Mouse (Mus musculus): ENCODE measurements around the gene Kdelr1. TPM values are rescaled to one million over a fixed set of nuclear protein-coding genes. Genes with fewer than 3 reads are reported as not detected.
"Not testable (repeated sequence)": the region's sequence is repeated elsewhere in the genome, so short reads cannot be mapped to it uniquely, and the experiment has no call there.

Kdelr1 gene
- total RNA-seq, 2 experiments from 2014 or later, result 103 to 109 TPM

GRCm38 (mm10) chr7:45869107-45869670, 3.4 kb upstream of the Kdelr1 start:
- DNase-seq, result peak in 1 of 2 experiments; percentile 35
- intact Hi-C loops (cut with DNase I), result no loop called here

- peak in 1 of 2 experiments; percentile 32 for DNase-seq
- intact Hi-C loops (cut with DNase I), result loop anchor here (5.0 kb wide), 1 partner anchor 138 kb away; no protein-coding TSS in a partner anchor
These were observed 2.8 kb upstream of the Kdelr1 start for GRCm38 (mm10) chr7:45869787-45870186.

- no peak for DNase-seq
- intact Hi-C loops (cut with DNase I), result loop anchor here (5.0 kb wide), 1 partner anchor 137 kb away; no protein-coding TSS in a partner anchor
These were observed 2.1 kb upstream of the Kdelr1 start for GRCm38 (mm10) chr7:45870282-45871058.

- peak; percentile 65 to 71 for DNase-seq
- intact Hi-C loops (cut with DNase I), result loop anchor here (2.0 to 5.0 kb wide), 4 partner anchors 23 to 134 kb away; partner anchors contain the start of genes Ccdc114, Syngr4 and Tmem143
These were observed 732 bp downstream of the Kdelr1 start for GRCm38 (mm10) chr7:45873061-45873947.

- no peak for DNase-seq
- intact Hi-C loops (cut with DNase I), result no loop called here
These were observed 4.3 kb downstream of the Kdelr1 start for GRCm38 (mm10) chr7:45876895-45877294.

GRCm38 (mm10) chr7:45878278-45878677, 5.7 kb downstream of the Kdelr1 start, which contains the start of gene Grin2d:
Gene Grin2d (minus strand): TSS chr7:45878378.
- intact Hi-C loops (cut with DNase I); DNase-seq: not testable (repeated sequence)

- intact Hi-C loops (cut with DNase I), result no loop called here
- no peak for DNase-seq
These were observed 8.0 kb downstream of the Kdelr1 start for GRCm38 (mm10) chr7:45880531-45880930.

- no peak for DNase-seq
- intact Hi-C loops (cut with DNase I), result no loop called here
These were observed 8.4 kb downstream of the Kdelr1 start for GRCm38 (mm10) chr7:45881011-45881410.

GRCm38 (mm10) chr7:45887246-45887645, 14.7 kb downstream of the Kdelr1 start:
- intact Hi-C loops (cut with DNase I), result no loop called here

GRCm38 (mm10) chr7:45892651-45893050, 20.1 kb downstream of the Kdelr1 start:
- intact Hi-C loops (cut with DNase I), result no loop called here
- DNase-seq, result no peak

More at GRCm38 (mm10) chr7:45887246-45887645, 14.7 kb downstream of the Kdelr1 start:
- no peak for DNase-seq

- DNase-seq, result no peak
- intact Hi-C loops (cut with DNase I), result loop anchor here (2.0 kb wide), 2 partner anchors 23 to 25 kb away; partner anchors contain the start of genes Emp3 and Kdelr1
These were observed 23.5 kb downstream of the Kdelr1 start for GRCm38 (mm10) chr7:45895931-45896516.

GRCm38 (mm10) chr7:45896517-45897257, 24.1 kb downstream of the Kdelr1 start, which contains the start of the genes Syngr4 and Tmem143:
Gene Syngr4 (minus strand): TSS chr7:45896714.
Gene Tmem143 (plus strand): TSS chr7:45896941.
- intact Hi-C loops (cut with DNase I), result loop anchor here (2.0 kb wide), 2 partner anchors 24 kb away; partner anchors contain the start of genes Emp3 and Kdelr1
- DNase-seq, result peak; percentile 97

GRCm38 (mm10) chr7:45897258-45897757, 24.7 kb downstream of the Kdelr1 start:
- peak; percentile 44 to 61 for DNase-seq

GRCm38 (mm10) chr7:45898125-45898524, 25.6 kb downstream of the Kdelr1 start:
- DNase-seq; intact Hi-C loops (cut with DNase I): not testable (repeated sequence)

More at GRCm38 (mm10) chr7:45897258-45897757, 24.7 kb downstream of the Kdelr1 start:
- intact Hi-C loops (cut with DNase I), result loop anchor here (2.0 kb wide), 2 partner anchors 23 to 25 kb away; partner anchors contain the start of genes Emp3 and Kdelr1

GRCm38 (mm10) chr7:45901562-45901961, 29.0 kb downstream of the Kdelr1 start:
- DNase-seq, result no peak
- intact Hi-C loops (cut with DNase I), result no loop called here

- intact Hi-C loops (cut with DNase I), result no loop called here
- no peak for DNase-seq
These were observed 30.0 kb downstream of the Kdelr1 start for GRCm38 (mm10) chr7:45902481-45903002.

GRCm38 (mm10) chr7:45906622-45907021, 34.0 kb downstream of the Kdelr1 start:
- DNase-seq, result no peak
- intact Hi-C loops (cut with DNase I), result no loop called here

GRCm38 (mm10) chr7:45908384-45908783, 35.8 kb downstream of the Kdelr1 start:
- intact Hi-C loops (cut with DNase I), result no loop called here
- DNase-seq, result no peak
